Mouse (Mus musculus) midbrain, postnatal 0 days (tissue): ENCODE measurements at regions not wholly inside any gene's neighbourhood (a gene's known extent, or its start where the extent isn't known, plus 50 kb on each side); places are given as distances from the start of the nearest gene placed in this dataset.

Source experiments
- ATAC-seq: fragments of 200-750 bp; cut with Nextera tagmentation; 2 replicates; pipeline ENCODE4 v1.8.0; 2017; ENCODE audit warnings: moderate number of reproducible peaks, mild to moderate bottlenecking, moderate TSS enrichment, moderate library complexity; ENCODE audit not compliant: low FRiP score
- DNase-seq: peaks from one replicate; pipeline ENCODE4 v3.0.0-alpha.2; 2015; ENCODE audit warnings: low spot score
- H3K27ac ChIP-seq: fragments of 300-500 bp; sonication (generic); 2 replicates; pipeline ENCODE4 v1.5.1; 2014; ENCODE audit warnings: low read depth, mild to moderate bottlenecking, low read length, mixed read lengths
- H3K27me3 ChIP-seq: fragments of 300-500 bp; sonication (generic); 2 replicates; pipeline ENCODE4 v1.6.1; 2014; ENCODE audit warnings: low read length, control low read depth, mixed read lengths; ENCODE audit not compliant: insufficient read depth
- H3K36me3 ChIP-seq: fragments of 300-500 bp; sonication (generic); 2 replicates; pipeline ENCODE4 v1.6.1; 2014; ENCODE audit warnings: low read length, control low read depth, mixed read lengths; ENCODE audit not compliant: insufficient read depth
- H3K4me1 ChIP-seq: fragments of 300-500 bp; sonication (generic); 2 replicates; pipeline ENCODE4 v1.6.1; 2014; ENCODE audit warnings: mild to moderate bottlenecking, control low read depth, antibody characterized with exemption, low read length, mixed read lengths; ENCODE audit not compliant: insufficient read depth
- H3K4me2 ChIP-seq: fragments of 300-500 bp; sonication (generic); 2 replicates; pipeline ENCODE4 v1.6.1; 2014; ENCODE audit warnings: low read depth, mild to moderate bottlenecking, low read length, mixed read lengths; ENCODE audit not compliant: poor library complexity, severe bottlenecking
- H3K4me3 ChIP-seq: fragments of 300-500 bp; sonication (generic); 2 replicates; pipeline ENCODE4 v1.5.1; 2014; ENCODE audit warnings: low read depth, mild to moderate bottlenecking, low read length, moderate library complexity
- H3K9ac ChIP-seq: fragments of 300-500 bp; sonication (generic); replicated peaks from 2 replicates; pipeline ENCODE4 v1.6.1; 2014; ENCODE audit warnings: mild to moderate bottlenecking, low read length, moderate library complexity, mixed read lengths; ENCODE audit not compliant: poor library complexity, severe bottlenecking
- H3K9me3 ChIP-seq: fragments of 300-500 bp; sonication (generic); 2 replicates; pipeline ENCODE4 v1.6.1; 2016; ENCODE audit warnings: low read length, control low read depth
- CTCF ChIP-seq: IDR thresholded peaks from 2 replicates; pipeline ENCODE4 v1.5.1; 2016; ENCODE audit warnings: antibody characterized with exemption, mild to moderate bottlenecking
- WGBS: fragments of 180-500 bp; shearing (Covaris S2); extraction: QIAGEN DNeasy Blood & Tissue Kit; methylation state at CpG from one replicate; pipeline ENCODE4 v1.1.7; 2014; 5-methylcytosine and 5-hydroxymethylcytosine counted together

DNA sequence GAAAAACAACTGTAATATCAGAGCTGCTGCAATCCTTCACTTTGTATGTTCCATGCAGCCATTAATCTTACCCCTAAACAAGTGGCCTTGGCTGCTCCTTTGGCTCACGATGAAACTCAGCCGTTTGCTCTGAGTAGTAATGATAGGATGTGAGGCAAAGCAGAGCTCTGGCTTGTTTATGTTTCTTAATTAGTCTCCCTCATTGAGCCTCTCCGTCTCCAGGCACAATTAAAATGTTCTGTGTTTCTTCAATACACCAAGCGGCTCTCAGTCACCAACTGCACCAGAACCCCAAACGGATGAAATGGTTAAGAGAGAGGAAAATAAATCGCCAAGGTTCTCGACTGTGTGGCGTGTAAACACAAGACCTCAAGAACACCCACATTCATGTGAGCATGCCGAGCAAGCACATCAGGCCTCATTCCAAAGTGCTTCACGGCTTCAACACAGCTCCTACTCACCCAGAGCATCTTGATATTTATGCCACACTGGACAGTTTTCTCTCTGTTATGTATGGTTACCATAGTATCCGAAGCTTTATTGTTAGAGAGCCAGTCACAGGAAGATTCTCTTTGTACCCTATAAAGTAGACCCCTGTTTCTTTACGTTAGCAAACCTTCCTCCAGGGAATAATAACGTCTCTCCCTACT lies 280.4 kb downstream of the Lyplal1 start:
- Histone ChIP-seq H3K27ac (no peak overlapping the region), H3K27me3 (no peaks in the 10 kb centered on the region), H3K9ac (no peak overlapping the region), H3K4me2 (no peak overlapping the region), H3K4me1 (no peaks in the 10 kb centered on the region; the same call in 1 of the 2 replicates), H3K4me3 (no peak overlapping the region), H3K36me3 (no peaks in the 10 kb centered on the region), H3K9me3 (no peaks in the 10 kb centered on the region)
- no peak for TF ChIP-seq CTCF
- ATAC-seq (no peak), DNase-seq (no peak)
- 74% methylated on average over 13 of the region's 13 CpGs for WGBS

DNA sequence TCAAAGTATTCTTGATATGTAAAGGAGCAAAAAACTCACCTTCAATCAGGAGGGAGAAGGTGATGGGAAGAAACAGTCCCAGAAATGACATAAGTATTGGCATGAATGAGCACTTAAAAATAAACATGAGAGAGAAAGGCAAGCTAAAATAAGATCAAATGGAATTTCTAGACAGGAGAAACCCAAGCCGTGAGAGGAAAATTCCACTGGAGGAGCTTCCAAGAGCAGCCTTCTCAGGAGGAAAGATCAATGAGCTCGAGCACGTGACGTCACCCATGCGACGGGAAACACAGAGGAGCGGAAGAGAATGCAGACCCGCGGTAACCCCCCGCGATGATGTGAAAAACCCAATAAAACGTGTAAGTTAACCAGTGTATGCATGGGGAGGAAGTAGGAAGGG lies 274.6 kb downstream of the Lyplal1 start:
- 78% methylated on average over 12 of the region's 12 CpGs for WGBS
- Histone ChIP-seq H3K27me3 (no peaks in the 10 kb centered on the region), H3K4me3 (no peak overlapping the region), H3K36me3 (no peaks in the 10 kb centered on the region), H3K4me1 (no peaks in the 10 kb centered on the region), H3K9ac (no peak overlapping the region), H3K27ac (no peak overlapping the region), H3K9me3 (no peaks in the 10 kb centered on the region), H3K4me2 (no peak overlapping the region)
- no peak for ATAC-seq
- DNase-seq, result no peak
- TF ChIP-seq CTCF, result no peak

DNA sequence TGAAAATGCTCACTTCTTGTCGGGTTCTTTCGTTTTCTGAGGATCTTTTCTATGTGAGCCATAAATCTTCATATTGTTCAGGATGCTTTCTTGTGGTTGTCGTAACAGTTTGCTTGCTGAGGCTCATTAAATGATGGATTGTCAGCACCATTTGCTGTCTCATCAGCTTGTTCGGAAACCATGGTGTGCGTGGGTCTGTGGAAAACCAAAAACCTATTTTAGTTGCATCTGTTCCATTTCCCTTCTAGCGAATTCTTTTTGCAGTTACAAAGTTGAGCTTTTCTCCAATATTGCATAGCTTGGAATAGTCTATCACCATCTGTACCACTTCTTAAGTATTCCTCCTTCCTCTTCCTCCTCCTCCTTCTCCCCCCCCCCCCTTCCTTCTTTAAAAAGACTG lies 269.9 kb downstream of the Lyplal1 start:
- Histone ChIP-seq H3K4me2 (no peak overlapping the region), H3K9ac (no peak overlapping the region), H3K9me3 (no peaks in the 10 kb centered on the region), H3K27ac (no peak overlapping the region), H3K36me3 (no peaks in the 10 kb centered on the region), H3K27me3 (no peaks in the 10 kb centered on the region), H3K4me1 (no peaks in the 10 kb centered on the region), H3K4me3 (no peak overlapping the region)
- 91% methylated on average over 6 of the region's 6 CpGs for WGBS
- DNase-seq (no peak), ATAC-seq (no peak)
- no peak for TF ChIP-seq CTCF

DNA sequence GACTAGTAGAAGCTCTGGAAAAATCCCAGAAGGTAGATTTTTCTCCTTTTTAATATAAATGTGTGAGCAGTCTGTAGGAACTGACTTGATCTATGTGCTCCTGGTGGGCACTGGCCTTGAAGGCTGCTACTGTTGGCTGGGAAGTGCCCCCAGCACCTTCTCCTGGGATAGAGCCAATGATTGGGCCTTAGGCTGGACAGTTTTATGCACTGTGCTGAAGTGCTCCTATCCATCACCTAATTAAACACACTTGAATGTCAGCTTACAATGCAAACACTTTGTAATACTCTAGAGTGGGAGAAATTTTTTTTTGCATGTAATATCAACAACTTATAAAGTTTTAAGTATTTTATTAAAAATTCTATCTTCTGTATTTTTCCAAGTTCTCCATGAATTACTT lies 266.5 kb downstream of the Lyplal1 start:
- no peak overlapping the region for H3K27ac ChIP-seq
- no peak overlapping the region for H3K4me3 ChIP-seq
- DNase-seq (no peak), ATAC-seq (no peak)
- H3K4me2 ChIP-seq, result no peak overlapping the region
- no peaks in the 10 kb centered on the region for H3K36me3 ChIP-seq
- H3K9ac ChIP-seq, result no peak overlapping the region
- H3K27me3 ChIP-seq, result no peaks in the 10 kb centered on the region
- H3K9me3 ChIP-seq, result no peaks in the 10 kb centered on the region
- H3K4me1 ChIP-seq, result no peaks in the 10 kb centered on the region
- no peak for TF ChIP-seq CTCF

DNA sequence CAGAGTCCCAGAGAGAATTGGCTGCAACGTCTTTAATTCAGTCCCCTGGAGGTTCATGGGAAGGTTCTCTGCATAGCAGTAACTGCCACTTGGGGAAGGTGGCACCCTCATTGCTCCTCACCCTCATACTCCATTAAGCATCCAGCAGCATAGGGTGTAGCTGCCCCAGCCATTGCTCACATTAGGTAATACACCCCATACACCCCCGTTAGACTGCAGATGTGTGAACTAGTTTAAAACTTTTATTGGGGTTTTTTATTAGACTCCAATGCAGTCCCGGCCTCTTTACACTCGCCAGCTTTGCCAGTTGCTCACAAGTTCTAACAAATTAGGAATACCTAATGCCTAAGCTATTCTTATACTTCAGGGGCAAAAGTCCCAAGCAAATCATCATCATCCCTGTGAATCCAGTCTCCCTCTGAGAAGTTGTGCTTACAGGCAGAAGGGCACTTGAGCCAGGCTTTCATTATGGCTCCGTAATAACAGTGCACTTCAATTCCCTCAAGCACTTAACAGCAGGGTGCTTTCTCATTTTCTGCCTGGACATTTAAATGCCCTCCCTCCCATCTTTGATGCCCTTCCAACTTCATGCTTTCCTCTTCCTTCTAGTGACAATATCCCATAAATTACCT lies 265.7 kb downstream of the Lyplal1 start:
- Histone ChIP-seq H3K4me1 (no peaks in the 10 kb centered on the region), H3K36me3 (no peaks in the 10 kb centered on the region), H3K9me3 (no peaks in the 10 kb centered on the region), H3K27me3 (no peaks in the 10 kb centered on the region), H3K9ac (no peak overlapping the region), H3K4me2 (no peak overlapping the region), H3K27ac (no peak overlapping the region), H3K4me3 (no peak overlapping the region)
- 73% methylated on average over 5 of the region's 5 CpGs for WGBS
- ATAC-seq (no peak), DNase-seq (no peak)
- TF ChIP-seq CTCF, result no peak

DNA sequence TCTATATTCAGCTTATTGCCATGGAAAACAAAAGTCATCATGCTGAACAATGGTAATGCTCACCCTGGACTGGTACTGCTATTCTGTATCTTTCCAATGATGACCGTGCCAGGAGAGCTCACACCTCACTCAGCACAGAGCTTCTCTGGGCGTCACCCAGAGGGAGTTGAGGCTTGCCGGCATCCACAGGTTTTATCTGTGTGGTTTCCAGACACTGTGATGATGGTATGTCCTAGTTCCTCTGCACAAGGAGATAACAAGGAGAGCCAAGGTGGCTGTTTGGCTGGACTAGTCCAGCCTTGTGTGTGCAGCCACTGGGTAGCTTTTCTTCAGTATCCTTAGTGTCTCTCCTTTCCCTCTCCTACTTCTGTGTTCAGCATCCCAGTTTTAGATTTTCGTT lies 255.4 kb downstream of the Lyplal1 start:
- 86% methylated on average over 4 of the region's 4 CpGs for WGBS
- TF ChIP-seq CTCF, result no peak

More for the DNA sequence above, 255.4 kb downstream of the Lyplal1 start:
- Histone ChIP-seq H3K36me3 (no peaks in the 10 kb centered on the region), H3K4me3 (no peak overlapping the region), H3K4me1 (no peaks in the 10 kb centered on the region), H3K9ac (no peak overlapping the region), H3K4me2 (no peak overlapping the region), H3K9me3 (no peaks in the 10 kb centered on the region), H3K27ac (no peak overlapping the region), H3K27me3 (no peaks in the 10 kb centered on the region)
- DNase-seq (no peak), ATAC-seq (no peak)
